Mouse (Mus musculus): ENCODE results near the gene Tbl1xr1. TPM values are rescaled to one million over a fixed set of nuclear protein-coding genes. Genes with fewer than 3 reads are reported as not detected.

The Tbl1xr1 gene
- polyA plus RNA-seq, 1 experiment from 2014 or later: 23.7 TPM

DNA sequence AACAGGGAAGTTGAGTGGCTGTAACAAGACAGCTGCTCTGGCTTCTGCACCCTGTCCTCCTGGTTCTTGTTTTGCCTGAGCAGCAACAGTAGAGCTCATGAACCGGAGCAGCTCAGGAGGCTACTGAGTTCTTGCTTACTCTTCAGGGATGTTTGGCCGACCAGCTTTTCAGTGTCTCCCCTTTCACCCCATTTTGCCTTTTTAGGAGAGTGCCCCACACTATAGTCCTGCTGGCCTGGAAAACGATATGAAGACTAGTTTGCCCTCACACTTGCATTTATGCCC is 14.8 kb downstream of the Tbl1xr1 start:
- Histone ChIP-seq H3K36me3 (no peaks in the 10 kb centered on the region), H3K9ac (no peak overlapping the region), H3K4me3 (no peak overlapping the region), H3K27me3 (no peaks in the 10 kb centered on the region), H3K4me2 (no peak overlapping the region), H3K4me1 (peaks cover 23% of the 10 kb centered on the region), H3K27ac (no peak overlapping the region), H3K9me3 (no peaks in the 10 kb centered on the region)
- no peak for ATAC-seq (ENCODE audit: insufficient number of reproducible peaks, insufficient read depth, low FRiP score, low TSS enrichment, low read depth)
- 66% methylated on average over 3 of the region's 3 CpGs for WGBS

DNA sequence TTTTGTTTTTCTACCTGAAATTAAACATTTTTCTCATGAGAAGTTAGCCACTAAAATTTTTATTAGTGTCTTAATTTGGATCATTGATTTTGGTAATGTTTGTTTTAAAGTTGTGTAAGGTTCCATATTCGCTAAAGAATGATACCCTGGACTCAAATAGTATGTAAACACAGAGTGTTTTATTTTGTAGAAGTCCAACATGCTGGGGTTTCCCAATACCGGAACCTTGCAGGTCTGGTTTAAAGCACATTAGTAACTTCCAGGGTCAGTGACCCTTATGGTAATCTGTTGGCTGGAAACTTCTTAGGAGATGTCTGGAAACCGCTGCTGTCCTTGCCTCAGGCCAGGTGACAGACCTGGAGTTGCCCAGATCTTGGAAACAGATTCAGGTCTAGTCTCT is 15.2 kb downstream of the Tbl1xr1 start:
- H3K36me3 ChIP-seq: no peaks in the 10 kb centered on the region
- no peak overlapping the region for H3K9ac ChIP-seq
- H3K27me3 ChIP-seq: no peaks in the 10 kb centered on the region
- H3K9me3 ChIP-seq: no peaks in the 10 kb centered on the region
- 73% methylated on average over 3 of the region's 3 CpGs for WGBS
- H3K4me1 ChIP-seq: peaks cover 23% of the 10 kb centered on the region
- H3K27ac ChIP-seq: no peak overlapping the region
- no peak overlapping the region for H3K4me3 ChIP-seq
- no peak overlapping the region for H3K4me2 ChIP-seq
- ATAC-seq (ENCODE audit: insufficient number of reproducible peaks, insufficient read depth, low FRiP score, low TSS enrichment, low read depth): no peak

DNA sequence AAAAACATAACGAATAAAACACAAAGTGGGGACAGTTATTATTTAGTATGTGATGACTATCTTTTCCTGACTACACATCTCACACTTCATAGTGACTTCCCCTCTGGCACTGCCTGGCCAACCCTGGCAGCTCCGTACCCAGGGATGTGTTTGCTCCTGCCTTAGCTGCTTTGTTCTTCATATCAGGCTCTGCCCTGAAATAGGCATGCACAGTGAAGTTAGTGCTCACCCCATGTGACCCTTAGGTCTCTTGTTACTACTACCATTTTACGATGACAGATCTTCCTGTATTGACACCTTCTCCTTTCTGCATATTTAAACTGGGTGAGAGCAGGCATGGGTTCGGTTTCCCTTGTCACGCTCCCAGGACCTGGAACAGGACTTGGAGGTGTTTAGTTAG is 16.3 kb downstream of the Tbl1xr1 start:
- Histone ChIP-seq H3K9me3 (no peaks in the 10 kb centered on the region), H3K36me3 (no peaks in the 10 kb centered on the region), H3K27ac (no peak overlapping the region), H3K4me3 (no peak overlapping the region), H3K9ac (no peak overlapping the region), H3K4me1 (peaks cover 23% of the 10 kb centered on the region), H3K27me3 (no peaks in the 10 kb centered on the region), H3K4me2 (no peak overlapping the region)
- 86% methylated on average over 5 of the region's 5 CpGs for WGBS
- no peak for ATAC-seq (ENCODE audit: insufficient number of reproducible peaks, insufficient read depth, low FRiP score, low TSS enrichment, low read depth)

DNA sequence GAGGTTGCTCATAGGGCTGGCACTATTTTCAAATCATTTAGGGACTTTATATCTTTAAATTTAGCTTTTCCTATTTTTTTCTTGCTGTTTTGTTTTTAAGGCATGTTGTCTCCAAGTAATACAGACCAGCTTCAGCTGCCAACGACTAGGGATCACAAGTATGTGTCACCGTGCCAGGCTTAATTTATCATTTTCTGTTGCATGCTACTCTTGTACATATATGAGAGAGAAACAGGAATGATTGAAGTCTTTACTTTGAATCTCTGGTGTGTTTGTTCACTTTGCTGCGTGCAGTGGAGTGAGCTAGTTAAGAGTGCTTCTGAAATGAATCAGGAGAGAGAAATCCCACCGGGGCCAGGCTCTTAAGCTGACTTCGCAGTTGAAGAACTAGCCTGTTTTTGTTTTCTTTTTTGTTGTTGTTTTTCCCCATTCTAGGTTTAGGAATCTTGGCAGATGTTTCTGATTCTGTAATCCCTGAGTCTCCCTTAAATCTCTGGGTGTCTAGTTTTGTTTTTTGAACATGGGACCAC is 27.6 kb downstream of the Tbl1xr1 start:
- H3K4me3 ChIP-seq: no peak overlapping the region
- no peak overlapping the region for H3K4me2 ChIP-seq
- no peaks in the 10 kb centered on the region for H3K27me3 ChIP-seq
- 0 out of 2 replicates have a peak, but pooled peaks cover 7% of the 10 kb centered on the region for H3K36me3 ChIP-seq
- ATAC-seq (ENCODE audit: insufficient number of reproducible peaks, insufficient read depth, low FRiP score, low TSS enrichment, low read depth): no peak
- H3K9me3 ChIP-seq: no peaks in the 10 kb centered on the region
- no peak overlapping the region for H3K9ac ChIP-seq
- WGBS: 37% methylated on average over 5 of the region's 5 CpGs
- no peak overlapping the region for H3K27ac ChIP-seq
- H3K4me1 ChIP-seq: peaks cover 34% of the 10 kb centered on the region

DNA sequence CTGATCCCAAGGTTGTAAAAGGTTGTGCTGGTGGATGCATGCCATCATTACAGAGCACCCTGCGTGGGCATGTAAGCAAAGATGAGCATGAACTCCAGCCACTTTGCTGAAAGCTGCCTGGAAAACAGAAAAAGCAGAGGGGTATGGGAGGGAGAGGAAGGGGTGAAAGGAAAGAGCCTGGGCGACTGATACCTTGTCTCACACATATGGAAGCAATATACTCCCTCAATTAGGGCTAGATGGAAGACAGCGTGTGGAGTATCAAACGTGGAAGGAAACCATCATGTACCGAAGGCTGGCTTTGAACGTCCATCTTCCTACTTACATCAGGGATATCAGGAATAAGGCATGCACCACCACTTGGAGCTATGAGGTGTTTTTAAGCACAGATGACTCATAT is 29.0 kb downstream of the Tbl1xr1 start:
- H3K4me3 ChIP-seq: no peak overlapping the region
- no peak overlapping the region for H3K27ac ChIP-seq
- H3K9me3 ChIP-seq: no peaks in the 10 kb centered on the region
- peaks cover 10% of the 10 kb centered on the region; the same call in 1 of the 2 replicates for H3K36me3 ChIP-seq
- WGBS: 32% methylated on average over 6 of the region's 6 CpGs
- H3K4me1 ChIP-seq: peaks cover 29% of the 10 kb centered on the region
- no peak for ATAC-seq (ENCODE audit: insufficient number of reproducible peaks, insufficient read depth, low FRiP score, low TSS enrichment, low read depth)
- H3K27me3 ChIP-seq: no peaks in the 10 kb centered on the region
- no peak overlapping the region for H3K4me2 ChIP-seq
- H3K9ac ChIP-seq: no peak overlapping the region

DNA sequence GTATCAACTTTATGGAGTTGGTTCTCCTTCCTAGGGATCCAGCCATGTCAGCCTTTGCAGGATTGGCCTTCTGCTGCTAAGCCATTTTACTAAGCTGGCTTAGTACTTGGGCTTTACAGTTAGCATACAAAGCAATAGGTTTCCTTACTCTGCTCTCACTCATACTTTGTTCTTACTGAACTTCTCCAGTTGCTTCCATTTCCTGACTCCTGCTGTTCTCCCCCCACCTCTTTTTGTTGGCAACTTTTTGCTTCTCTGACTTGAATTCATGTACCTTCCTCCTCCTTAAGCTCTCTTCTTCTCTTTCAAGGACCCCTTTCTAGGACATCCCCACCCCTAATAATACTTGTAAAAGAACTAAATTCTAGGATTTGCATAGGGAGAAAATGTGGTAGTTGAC is 31.6 kb downstream of the Tbl1xr1 start:
- H3K27ac ChIP-seq: no peak overlapping the region
- H3K4me3 ChIP-seq: no peak overlapping the region
- H3K9me3 ChIP-seq: 0 out of 2 replicates have a peak, but pooled peaks cover 2% of the 10 kb centered on the region
- no peak for ATAC-seq (ENCODE audit: insufficient number of reproducible peaks, insufficient read depth, low FRiP score, low TSS enrichment, low read depth)
- peaks cover 24% of the 10 kb centered on the region for H3K4me1 ChIP-seq
- H3K9ac ChIP-seq: no peak overlapping the region
- H3K36me3 ChIP-seq: peaks cover 7% of the 10 kb centered on the region; the same call in 1 of the 2 replicates
- no peaks in the 10 kb centered on the region for H3K27me3 ChIP-seq
- H3K4me2 ChIP-seq: no peak overlapping the region

DNA sequence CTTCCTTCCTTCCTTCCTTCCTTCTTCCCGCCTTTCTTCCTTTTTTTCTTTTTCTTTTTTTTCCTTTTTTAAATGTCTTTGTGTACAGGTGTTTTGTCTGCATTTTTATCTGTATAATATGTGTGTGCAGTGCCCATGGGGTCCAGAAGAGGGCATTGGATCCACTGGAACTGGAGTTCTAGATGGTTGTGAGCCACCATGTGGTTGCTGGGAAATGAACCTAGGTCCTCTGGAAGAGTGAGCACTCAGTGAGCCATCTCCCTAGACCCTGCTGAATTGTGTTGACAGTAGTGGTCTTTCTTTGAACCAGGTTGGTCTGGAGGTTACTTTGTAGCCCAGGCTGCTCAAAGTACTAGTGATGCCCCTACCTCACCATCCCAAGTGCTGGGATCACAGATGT is 33.2 kb downstream of the Tbl1xr1 start:
- H3K9ac ChIP-seq: no peak overlapping the region
- 81% methylated on average over 1 of the region's 1 CpGs for WGBS
- H3K4me1 ChIP-seq: peaks cover 19% of the 10 kb centered on the region

DNA sequence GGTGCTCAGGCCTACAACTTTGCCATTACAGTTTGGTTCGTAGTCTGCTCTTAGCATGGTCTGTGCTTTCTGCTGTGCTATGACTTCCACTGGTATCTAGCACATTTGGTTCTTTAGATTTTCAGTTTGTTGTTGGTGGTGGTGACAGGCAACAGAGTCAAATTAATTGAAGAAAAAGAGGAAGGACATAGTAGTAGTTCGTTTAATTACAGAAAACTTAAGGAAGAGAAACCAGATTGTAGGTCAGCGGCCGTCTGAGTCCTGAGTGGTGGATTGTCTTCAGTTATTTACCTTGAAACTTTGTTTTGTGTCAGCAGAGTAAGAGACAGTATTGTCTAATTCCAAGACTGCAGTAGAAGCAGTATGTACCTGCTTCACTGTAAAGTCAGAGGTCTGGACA is 37.3 kb downstream of the Tbl1xr1 start:
- Histone ChIP-seq H3K36me3 (peaks cover 7% of the 10 kb centered on the region; the same call in 1 of the 2 replicates), H3K9me3 (0 out of 2 replicates have a peak, but pooled peaks cover 2% of the 10 kb centered on the region), H3K27ac (no peak overlapping the region), H3K27me3 (no peaks in the 10 kb centered on the region), H3K4me1 (peaks cover 11% of the 10 kb centered on the region), H3K9ac (no peak overlapping the region), H3K4me2 (no peak overlapping the region), H3K4me3 (no peak overlapping the region)
- 91% methylated on average over 4 of the region's 4 CpGs for WGBS
- no peak for ATAC-seq (ENCODE audit: insufficient number of reproducible peaks, insufficient read depth, low FRiP score, low TSS enrichment, low read depth)

More for the DNA sequence above, 33.2 kb downstream of the Tbl1xr1 start:
- Histone ChIP-seq H3K27ac (no peak overlapping the region), H3K9me3 (0 out of 2 replicates have a peak, but pooled peaks cover 2% of the 10 kb centered on the region), H3K36me3 (peaks cover 7% of the 10 kb centered on the region; the same call in 1 of the 2 replicates), H3K4me2 (no peak overlapping the region), H3K27me3 (no peaks in the 10 kb centered on the region), H3K4me3 (no peak overlapping the region)
- no peak for ATAC-seq (ENCODE audit: insufficient number of reproducible peaks, insufficient read depth, low FRiP score, low TSS enrichment, low read depth)

DNA sequence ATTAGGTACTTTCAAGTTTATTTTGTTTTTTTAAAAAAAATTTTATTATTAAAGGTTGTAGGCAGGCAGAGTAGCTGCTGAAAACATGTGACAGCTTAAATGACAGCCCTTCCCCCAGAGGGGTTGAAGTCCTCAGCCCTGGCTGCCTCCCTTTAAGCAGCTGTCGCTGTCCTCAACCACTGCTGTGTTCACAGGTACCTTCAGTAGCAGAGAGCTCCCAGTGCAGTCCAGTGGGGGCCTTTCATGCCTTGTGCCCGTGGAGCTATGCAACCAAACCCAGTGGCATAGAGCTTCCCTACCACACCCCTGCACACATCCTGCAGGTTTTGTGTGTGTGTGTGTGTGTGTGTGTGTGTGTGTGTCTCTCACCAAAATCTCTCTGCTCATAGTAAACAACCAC is 38.8 kb downstream of the Tbl1xr1 start:
- no peak for ATAC-seq (ENCODE audit: insufficient number of reproducible peaks, insufficient read depth, low FRiP score, low TSS enrichment, low read depth)
- H3K9me3 ChIP-seq: 0 out of 2 replicates have a peak, but pooled peaks cover 2% of the 10 kb centered on the region
- peaks cover 11% of the 10 kb centered on the region for H3K4me1 ChIP-seq
- 0 out of 2 replicates have a peak, but pooled peaks cover 3% of the 10 kb centered on the region for H3K36me3 ChIP-seq
- H3K4me2 ChIP-seq: no peak overlapping the region
- no peak overlapping the region for H3K27ac ChIP-seq
- H3K4me3 ChIP-seq: no peak overlapping the region
- no peaks in the 10 kb centered on the region for H3K27me3 ChIP-seq
- WGBS: 32% methylated on average over 2 of the region's 2 CpGs
- no peak overlapping the region for H3K9ac ChIP-seq

DNA sequence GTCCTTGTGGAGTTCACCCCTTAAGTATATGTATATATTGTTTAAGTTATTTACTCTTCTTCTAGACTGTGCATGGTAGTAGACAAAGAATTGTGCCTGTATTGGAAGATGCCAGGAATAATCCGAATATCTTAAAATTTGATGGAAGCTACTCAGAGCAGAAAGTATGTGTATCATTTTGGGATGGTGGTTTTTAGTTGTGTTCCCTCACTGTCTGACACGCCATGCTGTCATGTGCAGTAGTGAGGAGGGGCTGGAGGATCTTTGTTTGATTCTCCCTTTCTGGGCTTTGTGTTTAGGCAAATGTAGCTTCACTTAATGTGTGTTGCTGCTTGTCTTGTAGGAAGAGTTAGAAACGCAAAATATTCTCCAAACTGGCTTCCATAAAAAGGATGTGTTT is 39.2 kb downstream of the Tbl1xr1 start:
- Histone ChIP-seq H3K9me3 (0 out of 2 replicates have a peak, but pooled peaks cover 2% of the 10 kb centered on the region), H3K27me3 (no peaks in the 10 kb centered on the region), H3K4me3 (no peak overlapping the region), H3K27ac (no peak overlapping the region), H3K4me2 (no peak overlapping the region), H3K9ac (no peak overlapping the region), H3K4me1 (peaks cover 13% of the 10 kb centered on the region), H3K36me3 (0 out of 2 replicates have a peak, but pooled peaks cover 3% of the 10 kb centered on the region)
- 85% methylated on average over 3 of the region's 3 CpGs for WGBS
- no peak for ATAC-seq (ENCODE audit: insufficient number of reproducible peaks, insufficient read depth, low FRiP score, low TSS enrichment, low read depth)

DNA sequence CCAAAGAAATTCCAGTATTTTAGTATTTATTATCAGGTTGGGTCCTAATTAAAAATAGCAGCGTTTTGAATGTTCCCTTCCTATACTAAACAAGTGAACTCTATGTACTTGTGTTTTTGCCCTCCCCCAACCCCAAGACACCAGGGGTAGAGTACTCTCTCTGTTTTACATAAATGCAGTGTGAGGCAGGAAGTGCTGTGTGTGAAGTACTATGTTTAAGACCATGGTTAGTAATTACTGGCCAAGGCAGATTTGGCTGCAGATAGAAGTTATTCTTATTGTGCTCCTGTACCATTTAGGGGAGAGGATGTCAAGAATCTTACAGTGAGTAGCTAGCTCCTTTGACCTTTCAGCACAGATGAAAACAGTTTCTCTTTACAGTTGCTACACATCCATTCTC is 39.7 kb downstream of the Tbl1xr1 start:
- Histone ChIP-seq H3K4me2 (no peak overlapping the region), H3K4me1 (peaks cover 15% of the 10 kb centered on the region), H3K27me3 (no peaks in the 10 kb centered on the region), H3K4me3 (no peak overlapping the region), H3K9ac (no peak overlapping the region), H3K27ac (no peak overlapping the region), H3K9me3 (0 out of 2 replicates have a peak, but pooled peaks cover 2% of the 10 kb centered on the region), H3K36me3 (0 out of 2 replicates have a peak, but pooled peaks cover 2% of the 10 kb centered on the region)
- no peak for ATAC-seq (ENCODE audit: insufficient number of reproducible peaks, insufficient read depth, low FRiP score, low TSS enrichment, low read depth)
- 75% methylated on average over 1 of the region's 1 CpGs for WGBS

DNA sequence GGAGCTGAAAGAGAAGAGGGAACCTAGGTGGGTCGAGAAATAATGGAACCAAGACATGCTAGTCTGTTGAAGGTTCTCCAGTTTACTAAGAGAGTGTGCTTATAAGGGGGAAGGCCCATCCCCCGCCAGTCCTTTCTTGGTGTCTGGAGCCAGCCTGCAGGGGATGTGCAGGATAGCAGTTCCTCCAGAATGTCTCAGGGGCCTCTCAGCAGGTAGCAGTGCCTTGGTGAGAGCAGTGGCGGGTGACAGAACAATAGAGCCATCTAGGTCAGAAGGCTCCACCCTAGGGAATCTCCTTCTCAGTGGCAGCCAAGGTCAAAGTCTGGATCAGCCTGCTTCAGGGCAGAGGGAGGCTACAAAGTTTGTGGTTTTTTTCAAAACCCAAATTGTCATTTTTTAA is 45.3 kb downstream of the Tbl1xr1 start:
- no peaks in the 10 kb centered on the region for H3K9me3 ChIP-seq
- H3K27ac ChIP-seq: no peak overlapping the region
- no peak overlapping the region for H3K4me2 ChIP-seq
- ATAC-seq (ENCODE audit: insufficient number of reproducible peaks, insufficient read depth, low FRiP score, low TSS enrichment, low read depth): no peak
- WGBS: 53% methylated on average over 3 of the region's 3 CpGs
- peaks cover 24% of the 10 kb centered on the region for H3K4me1 ChIP-seq
- no peak overlapping the region for H3K9ac ChIP-seq
- H3K36me3 ChIP-seq: no peaks in the 10 kb centered on the region
- no peaks in the 10 kb centered on the region for H3K27me3 ChIP-seq
- no peak overlapping the region for H3K4me3 ChIP-seq

Measured in embryonic facial prominence, embryonic 13.5 days (tissue).